ENCODE assay signal across 7 mouse cellular contexts in the genomic region with DNA sequence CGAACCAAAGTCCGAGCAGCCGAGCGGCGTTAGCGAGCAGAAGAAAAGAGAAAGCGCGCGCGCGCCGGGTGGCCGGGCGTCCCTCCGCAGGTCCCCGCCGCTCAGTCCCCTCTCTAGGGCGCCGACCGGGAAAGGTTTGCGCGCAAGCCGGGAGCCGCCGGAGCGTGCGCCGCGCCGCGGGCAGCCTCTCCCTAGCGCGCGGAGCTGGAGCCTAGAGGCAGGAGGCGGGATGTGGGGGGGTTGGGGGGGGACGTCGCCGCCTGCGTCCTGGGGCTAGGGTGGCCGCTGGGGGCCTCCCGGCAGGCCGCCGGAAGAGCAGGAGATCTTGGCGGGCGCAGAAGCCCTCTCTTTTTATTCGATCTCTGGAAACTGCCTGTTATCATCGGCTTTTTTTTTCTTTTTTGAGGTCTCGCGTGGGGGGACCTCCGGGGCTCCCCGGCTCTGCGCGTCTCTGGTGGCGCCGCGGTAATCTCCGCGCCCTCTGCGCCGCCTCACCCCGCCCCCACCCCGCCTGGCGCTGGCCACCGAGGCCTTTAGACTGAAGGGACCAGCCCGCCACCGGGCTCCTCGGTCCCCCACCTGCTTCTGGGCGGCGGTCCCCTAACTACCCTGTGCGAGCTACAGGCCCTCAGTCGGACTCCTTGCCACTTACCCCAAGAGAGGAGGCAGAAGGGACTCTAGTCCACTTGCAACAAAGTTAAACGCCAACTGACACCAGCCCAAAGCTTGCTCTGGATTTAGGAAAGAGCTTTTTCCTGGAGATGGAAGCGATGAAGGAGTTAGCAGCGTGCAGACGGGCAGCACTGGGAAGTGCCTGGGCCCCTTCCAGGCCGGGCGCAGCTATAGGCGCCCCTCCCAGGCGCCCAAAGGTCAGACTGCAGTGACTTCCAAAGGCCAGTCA. TPM values are rescaled to one million over a fixed set of nuclear protein-coding genes. Genes with fewer than 3 reads are reported as not detected.
DNase-seq lines count a peak whose midpoint lies in the region; ATAC-seq and TF ChIP-seq lines count a peak whose summit lies in the region.

Eya4 (minus strand) TSS at position 776 of the 901 bp plus-strand sequence.

- no peaks in the 10 kb centered on the region for H3K9me3 ChIP-seq in E14TG2a.4 (ENCODE audit: low read length)
- no peaks in the 10 kb centered on the region for H3K9me3 ChIP-seq in ES-E14 (ENCODE audit: control insufficient read depth, insufficient read depth, low read depth, low read length)
- H3K9me3 ChIP-seq in embryonic facial prominence, embryonic 15.5 days (replicated peaks): no peaks in the 10 kb centered on the region
- no peaks in the 10 kb centered on the region for H3K9me3 ChIP-seq in midbrain, embryonic 14.5 days (ENCODE audit: control insufficient read depth, low read length)

- intact Hi-C loops in heart, postnatal 14 days (cut with DNase I): no loop called here
- intact Hi-C loops in left cerebral cortex, postnatal 25 days (cut with DNase I): no loop called here

- H3K4me3 ChIP-seq in E14TG2a.4 (replicated peaks; ENCODE audit: low read length): peak within 1 kb of the TSS; percentile 79
- H3K4me3 ChIP-seq in ES-E14 (ENCODE audit: insufficient read depth in 1 of 2, low read depth in 1 of 2, low read length in 2 of 2, poor library complexity in 1 of 2, severe bottlenecking in 1 of 2): peak within 1 kb of the TSS; percentile 61 to 72
- H3K4me3 ChIP-seq in embryonic facial prominence, embryonic 15.5 days (replicated peaks): peak within 1 kb of the TSS; percentile 59
- peak within 1 kb of the TSS; percentile 55 for H3K4me3 ChIP-seq in midbrain, embryonic 14.5 days (replicated peaks; ENCODE audit: low read depth, low read length)

- peaks cover 45% of the 10 kb centered on the region for H3K27me3 ChIP-seq in E14TG2a.4 (ENCODE audit: insufficient read depth, low read length)
- peaks cover 9% of the 10 kb centered on the region for H3K27me3 ChIP-seq in embryonic facial prominence, embryonic 15.5 days
- peaks cover 37% of the 10 kb centered on the region; the same call in 1 of the 2 replicates for H3K27me3 ChIP-seq in midbrain, embryonic 14.5 days (ENCODE audit: control insufficient read depth, insufficient read depth, low read length)

- no peak for TF ChIP-seq CTCF in E14TG2a.4 (conservative IDR thresholded peaks at IDR 0.05; ENCODE audit: low read length)

- peak; percentile 84 for ATAC-seq in embryonic facial prominence, embryonic 15.5 days (ENCODE audit: insufficient number of reproducible peaks, low FRiP score, low TSS enrichment, low read depth)
- peak; percentile 86 for ATAC-seq in midbrain, embryonic 14.5 days (ENCODE audit: low FRiP score, low TSS enrichment)

- no peaks in the 10 kb centered on the region for H3K36me3 ChIP-seq in E14TG2a.4 (ENCODE audit: insufficient read depth, low read length)
- no peaks in the 10 kb centered on the region for H3K36me3 ChIP-seq in ES-E14 (ENCODE audit: control insufficient read depth, insufficient read depth, low read length, poor library complexity, severe bottlenecking)
- H3K36me3 ChIP-seq in embryonic facial prominence, embryonic 15.5 days: no peaks in the 10 kb centered on the region
- H3K36me3 ChIP-seq in midbrain, embryonic 14.5 days (ENCODE audit: control insufficient read depth, insufficient read depth, low read length): no peaks in the 10 kb centered on the region

- H3K9ac ChIP-seq in ES-E14 (ENCODE audit: insufficient read depth, low read depth, low read length, poor library complexity, severe bottlenecking): peak within 1 kb of the TSS; percentile 42; the same call in 1 of the 2 replicates
- peak within 1 kb of the TSS; percentile 58 for H3K9ac ChIP-seq in embryonic facial prominence, embryonic 15.5 days
- H3K9ac ChIP-seq in midbrain, embryonic 14.5 days (replicated peaks; ENCODE audit: low read length): peak within 1 kb of the TSS; percentile 43; the same call in 1 of the 2 replicates

- in situ Hi-C loops in ES-E14 (cut with MboI; ENCODE audit: low sequenced_read_pairs in 2 of 2, unreplicated experiment in 2 of 2): loop anchor here in 1 of 2 experiments (25.0 kb wide), 1 partner anchor 538 kb away; the partner anchor contains the start of gene Tcf21

- peak within 1 kb of the TSS; percentile 76 for H3K4me2 ChIP-seq in embryonic facial prominence, embryonic 15.5 days (replicated peaks)
- H3K4me2 ChIP-seq in midbrain, embryonic 14.5 days (ENCODE audit: low read length): peak within 1 kb of the TSS; percentile 92

- peak; percentile 27 for DNase-seq in ES-E14 (ENCODE audit: low read depth, low spot score)
- DNase-seq in heart, postnatal 14 days: peak; percentile 43 to 50
- DNase-seq in left cerebral cortex, postnatal 25 days (ENCODE audit: low spot score in 2 of 2): peak; percentile 45 to 47
- DNase-seq in midbrain, embryonic 14.5 days: peak; percentile 78
- peak; percentile 11 for DNase-seq in urinary bladder, postnatal 25 days (ENCODE audit: low spot score)

- H3K4me1 ChIP-seq in E14TG2a.4 (replicated peaks; ENCODE audit: low read depth, low read length): peaks cover 22% of the 10 kb centered on the region; the same call in 1 of the 2 replicates
- 0 out of 4 replicates have a peak, but pooled peaks cover 0 to 2% of the 10 kb centered on the region in 2 experiments for H3K4me1 ChIP-seq in ES-E14 (ENCODE audit: control insufficient read depth in 2 of 2, insufficient read depth in 2 of 2, low read length in 2 of 2, poor library complexity in 1 of 2)
- H3K4me1 ChIP-seq in embryonic facial prominence, embryonic 15.5 days: peaks cover 14% of the 10 kb centered on the region; the same call in 1 of the 2 replicates
- peaks cover 15% of the 10 kb centered on the region for H3K4me1 ChIP-seq in midbrain, embryonic 14.5 days (ENCODE audit: control insufficient read depth, insufficient read depth, low read length)

- 2% methylated on average over 73 of the region's 79 CpGs for WGBS in embryonic facial prominence, embryonic 15.5 days
- WGBS in midbrain, embryonic 14.5 days: under 1% methylated on average over 71 of the region's 79 CpGs

- H3K27ac ChIP-seq in ES-E14 (ENCODE audit: insufficient read depth, low read depth, low read length, poor library complexity, severe bottlenecking): no peak within 1 kb of the TSS
- peak within 1 kb of the TSS; percentile 88 for H3K27ac ChIP-seq in embryonic facial prominence, embryonic 15.5 days (replicated peaks)
- no peak within 1 kb of the TSS for H3K27ac ChIP-seq in midbrain, embryonic 14.5 days (replicated peaks; ENCODE audit: low read depth, low read length)

TF ChIP-seq in ES-E14, 5 proteins besides CTCF, POLR2A, EP300 and RAD21:
- TF ChIP-seq ZNF384 (IDR thresholded peaks at IDR 0.05; ENCODE audit: low read depth, low read length) (no peak), ZC3H11A (IDR thresholded peaks at IDR 0.05; ENCODE audit: borderline replicate concordance, low read depth, low read length) (no peak), HCFC1 (IDR thresholded peaks at IDR 0.05; ENCODE audit: borderline replicate concordance, insufficient read depth, low read length) (no peak), CHD2 (IDR thresholded peaks at IDR 0.05; ENCODE audit: low read depth, low read length) (no peak), MAFK (IDR thresholded peaks at IDR 0.05; ENCODE audit: insufficient read depth, low read depth, low read length) (no peak)

RNA-seq across cellular contexts. Expression of gene Eya4, which starts in this region (rescaled TPM):
- total RNA-seq in ES-E14 (2012; rRNA removed): 0.37 and 1.5 TPM in 2 replicates
- polyA plus RNA-seq in embryonic facial prominence, embryonic 15.5 days (2015; fragmentation: Nextera tagmentation; extraction: Ambion mirVana): 7.8 and 8.2 TPM in 2 replicates
- under 1 TPM; 0.27 to 0.38 TPM for total RNA-seq in heart, postnatal 14 days (2021)
- total RNA-seq in left cerebral cortex, postnatal 25 days (2021): 1 to 10 TPM; 4.1 to 4.4 TPM
- polyA plus RNA-seq in midbrain, embryonic 14.5 days (2014; fragmentation: Nextera tagmentation; extraction: Ambion mirVana): 0.28 and 0.55 TPM in 2 replicates

Comparison
In these comparisons a context has a peak if more than half of its experiments do, and no peak if none do; other contexts are left out.
1. Peak in DNase-seq in heart, postnatal 14 days; RNA of the gene not detected or under 1 TPM.
2. Peak in DNase-seq, ATAC-seq, H3K4me3 ChIP-seq, H3K9ac ChIP-seq and H3K4me2 ChIP-seq in midbrain, embryonic 14.5 days; RNA of the gene not detected or under 1 TPM.
3. DNase-seq: peak in every context shown above with its lines; median percentile 78 in midbrain, embryonic 14.5 days; 46 in heart, postnatal 14 days; 46 in left cerebral cortex, postnatal 25 days; 27 in ES-E14; 11 in urinary bladder, postnatal 25 days.